Mouse (Mus musculus) kidney, embryonic 16.5 days (tissue): ENCODE measurements around the gene Smad3. TPM values are rescaled to one million over a fixed set of nuclear protein-coding genes. Genes with fewer than 3 reads are reported as not detected.

Source experiments
- ATAC-seq: fragments of 200-750 bp; cut with Nextera tagmentation; 2 replicates; pipeline ENCODE4 v1.8.0; 2017; ENCODE audit warnings: moderate TSS enrichment; ENCODE audit not compliant: low FRiP score, low TSS enrichment
- H3K27ac ChIP-seq: fragments of 300-500 bp; sonication (generic); 2 replicates; pipeline ENCODE4 v1.5.1; 2014; ENCODE audit warnings: low read length
- H3K27me3 ChIP-seq: fragments of 300-500 bp; sonication (generic); 2 replicates; pipeline ENCODE4 v1.6.1; 2014; ENCODE audit warnings: low read length, control low read depth, mixed read lengths; ENCODE audit not compliant: insufficient read depth
- H3K36me3 ChIP-seq: fragments of 300-500 bp; sonication (generic); 2 replicates; pipeline ENCODE4 v1.6.1; 2014; ENCODE audit warnings: low read length, control low read depth, mixed read lengths; ENCODE audit not compliant: insufficient read depth
- H3K4me1 ChIP-seq: fragments of 300-500 bp; sonication (generic); 2 replicates; pipeline ENCODE4 v1.6.1; 2014; ENCODE audit warnings: low read length, control low read depth, mixed read lengths; ENCODE audit not compliant: insufficient read depth
- H3K4me2 ChIP-seq: fragments of 300-500 bp; sonication (generic); replicated peaks from 2 replicates; pipeline ENCODE4 v1.6.1; 2014; ENCODE audit warnings: low read depth, low read length
- H3K4me3 ChIP-seq: fragments of 300-500 bp; sonication (generic); 2 replicates; pipeline ENCODE4 v1.5.1; 2014; ENCODE audit warnings: mild to moderate bottlenecking, low read length
- H3K9ac ChIP-seq: fragments of 300-500 bp; sonication (generic); replicated peaks from 2 replicates; pipeline ENCODE4 v1.6.1; 2014; ENCODE audit warnings: low read length
- H3K9me3 ChIP-seq: fragments of 300-500 bp; sonication (generic); 2 replicates; pipeline ENCODE4 v1.6.1; 2016; ENCODE audit warnings: low read length, control low read depth
- WGBS: fragments of 180-500 bp; shearing (Covaris S2); extraction: QIAGEN DNeasy Blood & Tissue Kit; methylation state at CpG from one replicate; pipeline ENCODE4 v1.1.7; 2014; 5-methylcytosine and 5-hydroxymethylcytosine counted together
- polyA plus RNA-seq: library from polyadenylated mRNA; unstranded; fragments of >200 nt; fragmentation: Nextera tagmentation; extraction: Ambion mirVana; gene quantifications from 2 replicates; pipeline ENCODE4 v1.2.1, GENCODE M21; 2015

Gene Smad3
- 27.8 and 27.9 TPM in 2 replicates for polyA plus RNA-seq

DNA sequence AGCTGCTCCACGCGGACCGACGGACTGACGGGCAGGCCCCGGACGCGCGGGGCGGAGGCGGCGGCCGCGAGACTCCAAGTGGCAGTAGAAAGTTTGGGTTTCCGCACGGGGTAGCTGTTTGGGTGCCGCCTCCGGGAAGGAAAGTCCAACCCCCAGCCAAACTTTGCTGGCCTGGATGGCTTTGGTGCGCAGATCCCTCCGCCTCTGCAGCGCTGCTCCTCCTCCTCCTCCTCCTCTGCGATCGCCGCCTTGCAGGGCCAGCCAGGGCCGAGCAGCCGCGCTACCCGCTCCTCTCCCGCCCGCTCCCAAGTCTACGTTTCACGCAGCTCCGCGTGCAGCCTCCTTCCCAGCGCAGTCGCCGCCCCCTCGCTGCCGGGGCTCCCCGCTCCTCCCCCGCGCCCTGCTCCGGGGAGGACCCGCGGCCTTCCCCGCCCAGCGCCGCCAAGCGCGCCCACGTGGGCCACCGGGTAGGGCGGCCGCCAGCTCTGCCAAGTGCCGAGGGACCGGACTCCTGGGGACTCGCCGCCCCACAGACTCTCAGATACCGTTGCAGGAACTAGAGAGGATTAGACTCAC is at the start of gene Smad3:
TSS of gene Smad3 (minus strand) at position 130 of the 576 bp plus-strand sequence.
- Histone ChIP-seq H3K9ac (peak within 1 kb of the TSS; percentile 92), H3K36me3 (no peaks in the 10 kb centered on the region), H3K4me3 (peak within 1 kb of the TSS; percentile 73), H3K27me3 (no peaks in the 10 kb centered on the region), H3K4me1 (peaks cover 58% of the 10 kb centered on the region), H3K4me2 (peak within 1 kb of the TSS; percentile 68), H3K9me3 (no peaks in the 10 kb centered on the region), H3K27ac (peak within 1 kb of the TSS; percentile 98)
- peak; percentile 95 for ATAC-seq
- WGBS, result under 1% methylated on average over 58 of the region's 59 CpGs

DNA sequence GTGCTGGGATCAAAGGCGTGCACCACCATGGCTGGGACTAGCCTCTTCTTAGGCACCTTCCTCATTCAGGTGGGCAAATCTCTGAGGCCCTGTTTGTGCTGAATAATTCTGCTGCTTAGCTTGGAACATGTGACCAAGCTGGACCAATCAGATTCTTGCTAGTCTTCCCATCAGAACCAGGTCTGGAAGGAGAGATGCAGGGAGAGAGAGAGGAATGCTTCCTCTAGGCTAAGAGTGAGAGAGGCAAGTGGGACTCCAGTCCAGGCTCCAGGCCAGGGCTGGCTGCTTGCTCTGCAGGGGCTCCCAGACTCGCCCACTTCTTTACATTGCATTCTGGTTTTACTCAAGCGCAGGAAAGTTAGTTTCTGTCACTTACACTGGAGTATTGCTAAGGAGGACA is 47.1 kb upstream of the Smad3 start:
- H3K27ac ChIP-seq, result no peak overlapping the region
- no peaks in the 10 kb centered on the region for H3K9me3 ChIP-seq
- no peak overlapping the region for H3K9ac ChIP-seq
- no peak for ATAC-seq
- WGBS, result 74% methylated on average over 3 of the region's 3 CpGs
- H3K4me1 ChIP-seq, result peaks cover 15% of the 10 kb centered on the region
- H3K4me2 ChIP-seq, result no peak overlapping the region
- no peaks in the 10 kb centered on the region for H3K36me3 ChIP-seq
- H3K27me3 ChIP-seq, result no peaks in the 10 kb centered on the region
- H3K4me3 ChIP-seq, result no peak overlapping the region

DNA sequence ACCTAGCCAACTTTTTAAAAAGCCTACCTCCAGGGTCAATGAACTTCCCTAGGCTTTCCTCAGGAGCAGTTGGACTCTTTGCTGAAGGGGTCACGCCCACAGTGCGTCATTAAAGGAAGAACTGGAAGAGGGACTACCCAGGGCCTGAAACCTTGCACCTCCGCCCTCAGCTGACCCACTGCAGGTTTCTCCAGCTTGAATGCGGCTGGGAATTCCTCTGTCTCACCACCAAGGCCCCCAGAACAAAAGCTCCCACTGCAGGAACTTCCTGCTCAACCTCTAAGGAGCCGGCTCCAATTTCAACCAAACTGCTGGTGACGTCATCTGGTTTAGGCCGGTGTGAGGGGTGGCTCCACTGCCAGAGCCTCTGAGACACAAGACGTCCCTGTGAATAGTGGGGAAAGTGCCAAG is 45.4 kb upstream of the Smad3 start:
- Histone ChIP-seq H3K36me3 (no peaks in the 10 kb centered on the region), H3K9ac (no peak overlapping the region), H3K4me3 (no peak overlapping the region), H3K4me2 (peak overlapping the region; percentile 14), H3K27me3 (no peaks in the 10 kb centered on the region), H3K27ac (peak overlapping the region; percentile 54), H3K9me3 (no peaks in the 10 kb centered on the region), H3K4me1 (peaks cover 15% of the 10 kb centered on the region)
- peak; percentile 84 for ATAC-seq
- WGBS, result 3% methylated on average over 8 of the region's 8 CpGs

DNA sequence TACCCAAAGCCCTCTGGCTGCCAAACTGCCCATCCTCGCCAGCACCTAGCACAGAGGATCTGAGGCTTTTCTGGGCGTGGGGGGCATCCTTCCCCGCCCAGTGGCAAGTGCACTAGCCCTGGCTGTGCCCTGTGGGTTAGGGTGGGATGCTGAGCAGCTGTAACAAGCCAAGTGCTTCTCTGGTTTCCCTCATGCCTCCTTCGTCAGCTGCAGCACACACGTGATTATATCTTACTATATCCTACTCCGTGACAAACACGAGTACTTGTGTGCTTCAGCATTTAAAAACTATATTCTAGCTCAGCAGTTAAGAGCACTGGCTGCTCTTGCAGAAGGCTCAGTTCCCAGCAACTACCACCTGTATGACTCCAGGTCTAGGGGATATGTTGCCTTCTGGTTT is 44.7 kb upstream of the Smad3 start:
- Histone ChIP-seq H3K4me3 (no peak overlapping the region), H3K9ac (no peak overlapping the region), H3K27me3 (no peaks in the 10 kb centered on the region), H3K4me1 (peaks cover 15% of the 10 kb centered on the region), H3K4me2 (no peak overlapping the region), H3K9me3 (no peaks in the 10 kb centered on the region), H3K27ac (no peak overlapping the region), H3K36me3 (no peaks in the 10 kb centered on the region)
- WGBS, result 76% methylated on average over 7 of the region's 7 CpGs
- ATAC-seq, result no peak

DNA sequence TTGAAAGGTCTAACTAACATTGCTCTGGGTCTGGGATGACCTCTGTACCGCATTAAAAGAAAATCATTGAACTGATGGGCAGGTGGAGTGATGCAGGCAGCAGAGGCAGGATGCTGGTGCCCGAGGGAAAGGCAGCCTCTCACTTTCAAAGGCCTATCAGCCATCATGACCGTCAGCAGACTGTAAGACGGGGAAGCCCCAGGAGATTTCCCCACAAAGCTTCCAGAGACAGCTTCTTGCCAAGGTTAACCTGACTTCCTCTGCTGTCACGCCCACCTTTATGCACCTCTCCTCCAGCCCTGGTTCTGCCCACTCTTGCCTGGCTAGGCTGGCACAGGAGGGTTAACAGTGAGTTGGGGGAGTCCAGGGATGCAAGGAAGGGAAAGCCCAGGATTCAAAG is 44.3 kb upstream of the Smad3 start:
- WGBS, result 71% methylated on average over 5 of the region's 5 CpGs
- no peak overlapping the region for H3K27ac ChIP-seq
- H3K27me3 ChIP-seq, result no peaks in the 10 kb centered on the region
- H3K9me3 ChIP-seq, result no peaks in the 10 kb centered on the region
- H3K4me2 ChIP-seq, result no peak overlapping the region
- peaks cover 15% of the 10 kb centered on the region for H3K4me1 ChIP-seq
- H3K4me3 ChIP-seq, result no peak overlapping the region
- no peak for ATAC-seq
- no peaks in the 10 kb centered on the region for H3K36me3 ChIP-seq
- H3K9ac ChIP-seq, result no peak overlapping the region

DNA sequence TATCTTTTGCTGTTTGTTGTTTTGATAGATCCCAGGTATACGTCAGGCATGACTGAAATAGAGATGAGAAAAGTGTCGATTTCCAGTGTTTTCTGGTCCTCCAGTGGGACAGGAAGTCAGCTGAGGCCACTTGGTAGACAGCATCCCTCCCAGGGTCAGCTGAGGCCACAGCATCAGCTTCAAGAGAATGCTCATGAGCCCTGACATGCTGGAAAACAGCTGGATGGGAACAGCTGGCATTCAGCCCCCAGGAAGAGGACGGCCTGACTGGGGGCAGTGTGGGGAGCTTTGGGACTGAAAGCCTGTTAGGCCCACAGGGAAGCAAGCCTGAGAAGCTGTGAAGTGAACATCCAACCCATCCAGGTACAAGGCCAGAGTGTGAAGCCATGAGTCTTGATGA is 38.6 kb upstream of the Smad3 start:
- H3K9me3 ChIP-seq, result no peaks in the 10 kb centered on the region
- H3K4me2 ChIP-seq, result no peak overlapping the region
- ATAC-seq, result no peak
- peaks cover 23% of the 10 kb centered on the region; the same call in 1 of the 2 replicates for H3K4me1 ChIP-seq
- no peaks in the 10 kb centered on the region for H3K36me3 ChIP-seq
- 38% methylated on average over 3 of the region's 3 CpGs for WGBS
- no peak overlapping the region for H3K27ac ChIP-seq
- H3K9ac ChIP-seq, result no peak overlapping the region
- H3K4me3 ChIP-seq, result no peak overlapping the region
- no peaks in the 10 kb centered on the region for H3K27me3 ChIP-seq

DNA sequence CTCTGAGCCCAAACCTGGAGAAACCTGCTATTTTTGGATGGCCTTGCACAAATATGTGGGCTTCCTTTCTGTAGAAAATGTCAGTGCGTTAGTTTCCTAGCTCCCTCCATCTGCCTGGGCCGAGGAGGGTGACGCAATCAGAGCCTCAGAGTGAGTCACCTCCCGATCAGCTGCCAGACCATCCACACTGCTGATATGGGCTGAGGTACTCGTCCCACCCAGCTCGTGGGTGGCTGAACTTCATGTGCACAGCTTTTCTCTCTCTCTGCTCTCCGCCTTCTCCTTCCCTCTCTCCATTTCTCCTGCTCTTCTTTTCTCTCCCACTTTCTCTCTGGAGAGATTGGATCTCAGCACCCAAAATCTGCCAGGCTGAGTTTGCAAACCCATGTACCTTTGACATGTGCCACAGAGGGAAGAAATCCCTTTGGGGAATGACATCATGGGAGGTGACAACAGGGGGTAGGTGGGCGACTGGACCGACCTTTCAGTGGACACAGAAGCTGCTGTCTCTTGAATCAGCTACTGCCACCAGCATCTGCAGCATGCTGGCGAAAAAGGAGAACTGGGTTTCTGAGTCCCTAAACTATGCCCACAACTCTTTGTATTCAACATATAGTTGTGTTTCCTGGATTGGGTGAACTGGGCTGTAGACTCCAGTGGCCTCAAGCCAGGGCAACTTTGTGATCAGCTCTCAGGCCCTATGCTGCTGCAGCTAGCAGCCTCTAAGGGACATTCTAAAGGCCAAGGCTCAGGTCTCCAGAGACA is 36.1 kb upstream of the Smad3 start:
- peaks cover 44% of the 10 kb centered on the region for H3K4me1 ChIP-seq
- H3K9me3 ChIP-seq, result no peaks in the 10 kb centered on the region
- no peak overlapping the region for H3K27ac ChIP-seq
- H3K9ac ChIP-seq, result no peak overlapping the region
- 63% methylated on average over 10 of the region's 10 CpGs for WGBS
- no peaks in the 10 kb centered on the region for H3K27me3 ChIP-seq
- no peak overlapping the region for H3K4me2 ChIP-seq
- ATAC-seq, result no peak
- H3K36me3 ChIP-seq, result no peaks in the 10 kb centered on the region
- H3K4me3 ChIP-seq, result no peak overlapping the region

DNA sequence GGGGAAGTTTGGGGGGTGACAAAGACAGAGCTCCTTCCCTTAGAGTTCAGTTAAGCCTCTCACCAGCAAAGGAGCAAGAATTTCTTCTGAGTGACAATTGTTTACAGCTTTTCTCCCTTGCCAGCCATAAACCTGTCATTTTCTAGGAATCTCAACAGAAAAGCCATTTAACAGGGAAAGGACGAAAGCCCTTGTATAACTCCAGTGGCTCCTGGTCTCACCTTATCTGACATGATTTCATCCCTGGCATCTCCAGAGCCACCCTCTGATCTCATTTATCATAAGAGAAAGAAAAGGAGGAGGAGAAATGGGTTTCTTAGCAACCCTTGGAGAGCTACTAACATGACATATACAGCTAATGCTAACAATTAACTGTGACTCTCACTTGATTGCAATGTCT is 33.9 kb upstream of the Smad3 start:
- Histone ChIP-seq H3K4me2 (no peak overlapping the region), H3K36me3 (no peaks in the 10 kb centered on the region), H3K4me1 (peaks cover 64% of the 10 kb centered on the region), H3K9me3 (no peaks in the 10 kb centered on the region), H3K4me3 (no peak overlapping the region), H3K27ac (peak overlapping the region; percentile 61), H3K27me3 (no peaks in the 10 kb centered on the region), H3K9ac (no peak overlapping the region)
- ATAC-seq, result no peak
- 64% methylated on average over 1 of the region's 1 CpGs for WGBS

DNA sequence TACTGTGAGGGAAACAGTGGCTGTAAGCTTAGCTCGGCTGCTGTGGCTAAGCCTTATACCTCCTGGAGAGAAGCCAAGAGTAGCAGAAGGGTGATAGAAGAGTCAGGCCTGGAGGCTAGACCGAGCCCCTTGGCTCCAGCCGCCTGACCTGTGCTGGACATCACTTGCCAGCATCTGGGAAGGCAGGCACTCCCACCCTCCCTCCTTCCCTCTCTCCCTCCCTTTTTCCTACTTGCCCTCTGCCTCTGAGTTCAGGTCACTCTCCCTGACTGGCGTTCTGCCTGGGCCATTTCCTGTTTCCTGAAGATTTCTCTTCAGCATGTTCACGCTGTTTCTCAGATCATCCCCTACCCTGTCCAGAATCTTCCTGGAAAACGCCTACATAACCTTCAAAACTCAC is 33.5 kb upstream of the Smad3 start:
- Histone ChIP-seq H3K9me3 (no peaks in the 10 kb centered on the region), H3K27me3 (no peaks in the 10 kb centered on the region), H3K27ac (peak overlapping the region; percentile 61), H3K36me3 (no peaks in the 10 kb centered on the region), H3K4me3 (no peak overlapping the region), H3K9ac (no peak overlapping the region), H3K4me2 (no peak overlapping the region), H3K4me1 (peaks cover 68% of the 10 kb centered on the region)
- peak; percentile 69 for ATAC-seq
- WGBS, result 11% methylated on average over 6 of the region's 6 CpGs

DNA sequence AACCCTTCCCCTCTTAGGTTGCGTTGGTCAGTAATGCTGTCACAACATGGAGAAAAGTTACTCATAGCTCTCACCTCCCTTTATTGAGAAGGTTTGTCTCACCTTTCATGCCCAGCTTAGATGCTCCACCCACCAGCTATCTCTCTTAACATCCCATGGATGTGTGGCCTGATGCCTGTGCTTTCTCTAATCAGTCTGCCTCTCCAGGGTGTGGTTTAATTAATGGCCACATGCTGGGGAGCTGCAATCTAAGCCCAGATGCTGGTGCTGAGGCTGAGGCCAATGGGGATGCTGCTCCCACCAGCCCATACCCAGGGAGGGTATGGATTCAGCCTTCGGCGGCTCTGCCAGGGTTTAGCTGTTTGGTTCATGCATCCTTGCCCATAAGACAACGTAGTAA is 32.4 kb upstream of the Smad3 start:
- H3K9ac ChIP-seq, result no peak overlapping the region
- peaks cover 72% of the 10 kb centered on the region for H3K4me1 ChIP-seq
- H3K4me2 ChIP-seq, result no peak overlapping the region
- ATAC-seq, result no peak
- no peaks in the 10 kb centered on the region for H3K36me3 ChIP-seq
- no peak overlapping the region for H3K27ac ChIP-seq
- no peaks in the 10 kb centered on the region for H3K27me3 ChIP-seq
- 93% methylated on average over 4 of the region's 4 CpGs for WGBS
- H3K4me3 ChIP-seq, result no peak overlapping the region
- H3K9me3 ChIP-seq, result no peaks in the 10 kb centered on the region
